Mouse (Mus musculus) right cerebral cortex, adult 2 months (tissue): ENCODE measurements around the gene Hoxc5.

Source experiments
- DNase-seq, 2 experiments: peaks; one replicate each; pipeline ENCODE4 v3.0.0; 2021 to 2022; ENCODE audit warnings: low spot score in 2 of 2

Gene Hoxc5

GRCm38 (mm10) chr15:102967312-102967510 is at the start of gene Hoxc5:
Gene Hoxc5, plus strand, starts transcription at chr15:102967443.
- no peak for DNase-seq

- DNase-seq, result no peak
These were observed 49.2 kb upstream of the Hoxc5 start for GRCm38 (mm10) chr15:102917972-102918572.

GRCm38 (mm10) chr15:102918611-102919265 is 48.5 kb upstream of the Hoxc5 start:
- no peak for DNase-seq

GRCm38 (mm10) chr15:102919336-102920180 is 47.7 kb upstream of the Hoxc5 start:
- no peak for DNase-seq

- no peak for DNase-seq
These were observed 46.6 kb upstream of the Hoxc5 start for GRCm38 (mm10) chr15:102920619-102921018.

- no peak for DNase-seq
These were observed 45.9 kb upstream of the Hoxc5 start, which contains the start of gene Hoxc13 for GRCm38 (mm10) chr15:102921053-102922011. Gene Hoxc13, plus strand, starts transcription at chr15:102921103.

GRCm38 (mm10) chr15:102922012-102922362 is 45.3 kb upstream of the Hoxc5 start:
- no peak for DNase-seq

GRCm38 (mm10) chr15:102922636-102923500 is 44.4 kb upstream of the Hoxc5 start:
- DNase-seq, result no peak

- no peak for DNase-seq
These were observed 40.1 kb upstream of the Hoxc5 start for GRCm38 (mm10) chr15:102927032-102927645.

GRCm38 (mm10) chr15:102931706-102932358 is 35.4 kb upstream of the Hoxc5 start:
- no peak for DNase-seq

GRCm38 (mm10) chr15:102934438-102934837 is 32.8 kb upstream of the Hoxc5 start:
- DNase-seq, result no peak

- no peak for DNase-seq
These were observed 32.3 kb upstream of the Hoxc5 start for GRCm38 (mm10) chr15:102934897-102935296.

- DNase-seq, result no peak
These were observed 30.8 kb upstream of the Hoxc5 start, which contains the start of gene Hoxc12 for GRCm38 (mm10) chr15:102936279-102936972. Gene Hoxc12, plus strand, starts transcription at chr15:102936757.

- DNase-seq, result no peak
These were observed 30.1 kb upstream of the Hoxc5 start for GRCm38 (mm10) chr15:102937036-102937666.

- DNase-seq, result no peak
These were observed 27.7 kb upstream of the Hoxc5 start for GRCm38 (mm10) chr15:102939256-102940155.

- no peak for DNase-seq
These were observed 24.3 kb upstream of the Hoxc5 start for GRCm38 (mm10) chr15:102942739-102943467.

- no peak for DNase-seq
These were observed 23.8 kb upstream of the Hoxc5 start for GRCm38 (mm10) chr15:102943468-102943813.
